Mouse (Mus musculus) olfactory bulb, adult 2 months (tissue): ENCODE results near the gene Gm43517.

Source experiments
- CTCF ChIP-seq: fragments of 200-500 bp; IDR thresholded peaks from 2 replicates; pipeline ENCODE4 v1.5.1; 2012; ENCODE audit warnings: low read depth, mild to moderate bottlenecking, low read length, moderate library complexity; ENCODE audit not compliant: insufficient read depth
- POLR2A ChIP-seq: fragments of 200-500 bp; IDR thresholded peaks from 2 replicates; pipeline ENCODE4 v1.6.1; 2012; ENCODE audit warnings: mild to moderate bottlenecking, low read depth, low read length, moderate library complexity; ENCODE audit not compliant: insufficient read depth

GRCm38 (mm10) chr12:49392041-49392390 is 7.0 kb downstream of the Gm43517 start:
- no peak for TF ChIP-seq CTCF
- TF ChIP-seq POLR2A: no peak
